Mouse (Mus musculus) liver, embryonic 13.5 days (tissue): ENCODE data around the gene Gm8138. TPM values are rescaled to one million over a fixed set of nuclear protein-coding genes. Genes with fewer than 3 reads are reported as not detected.
"Not testable (repeated sequence)": the region's sequence is repeated elsewhere in the genome, so short reads cannot be mapped to it uniquely, and the experiment has no call there.

Experiments used
- ATAC-seq: fragments of 200-750 bp; cut with Nextera tagmentation; 2 replicates; pipeline ENCODE4 v1.8.0; 2017; ENCODE audit warnings: low read depth, mild to moderate bottlenecking, moderate number of reproducible peaks, moderate library complexity
- DNase-seq: peaks from one replicate; pipeline ENCODE4 v3.0.0; 2022
- H3K27ac ChIP-seq: fragments of 300-500 bp; sonication (generic); 2 replicates; pipeline ENCODE4 v1.5.1; 2015; ENCODE audit warnings: moderate library complexity, mild to moderate bottlenecking, inconsistent platforms
- H3K27me3 ChIP-seq: fragments of 300-500 bp; sonication (generic); 2 replicates; pipeline ENCODE4 v1.6.1; 2015; ENCODE audit warnings: mild to moderate bottlenecking, inconsistent platforms
- H3K36me3 ChIP-seq: fragments of 300-500 bp; sonication (generic); 2 replicates; pipeline ENCODE4 v1.6.1; 2015; ENCODE audit warnings: mild to moderate bottlenecking, inconsistent platforms
- H3K4me1 ChIP-seq: fragments of 300-500 bp; sonication (generic); replicated peaks from 2 replicates; pipeline ENCODE4 v1.6.1; 2015; ENCODE audit warnings: inconsistent platforms
- H3K4me2 ChIP-seq: fragments of 300-500 bp; sonication (generic); 2 replicates; pipeline ENCODE4 v1.6.1; 2015; ENCODE audit warnings: inconsistent platforms, mild to moderate bottlenecking, moderate library complexity
- H3K4me3 ChIP-seq: fragments of 300-500 bp; sonication (generic); replicated peaks from 2 replicates; pipeline ENCODE4 v1.5.1; 2015; ENCODE audit warnings: mild to moderate bottlenecking, inconsistent platforms
- H3K9ac ChIP-seq: fragments of 300-500 bp; sonication (generic); 2 replicates; pipeline ENCODE4 v1.6.1; 2015; ENCODE audit warnings: mild to moderate bottlenecking, inconsistent platforms
- H3K9me3 ChIP-seq: fragments of 300-500 bp; sonication (generic); replicated peaks from 2 replicates; pipeline ENCODE4 v1.6.1; 2016; ENCODE audit warnings: inconsistent platforms
- WGBS: fragments of 180-500 bp; shearing (Covaris S2); methylation state at CpG from one replicate; pipeline ENCODE4 v1.1.7; 2015; ENCODE audit not compliant: insufficient replicate concordance; 5-methylcytosine and 5-hydroxymethylcytosine counted together
- polyA plus RNA-seq: library from polyadenylated mRNA; unstranded; fragments of >200 nt; fragmentation: Nextera tagmentation; extraction: Ambion mirVana; gene quantifications from 2 replicates; pipeline ENCODE4 v1.2.1, GENCODE M21; 2015

Gene Gm8138
- not detected in 2 replicates for polyA plus RNA-seq

DNA sequence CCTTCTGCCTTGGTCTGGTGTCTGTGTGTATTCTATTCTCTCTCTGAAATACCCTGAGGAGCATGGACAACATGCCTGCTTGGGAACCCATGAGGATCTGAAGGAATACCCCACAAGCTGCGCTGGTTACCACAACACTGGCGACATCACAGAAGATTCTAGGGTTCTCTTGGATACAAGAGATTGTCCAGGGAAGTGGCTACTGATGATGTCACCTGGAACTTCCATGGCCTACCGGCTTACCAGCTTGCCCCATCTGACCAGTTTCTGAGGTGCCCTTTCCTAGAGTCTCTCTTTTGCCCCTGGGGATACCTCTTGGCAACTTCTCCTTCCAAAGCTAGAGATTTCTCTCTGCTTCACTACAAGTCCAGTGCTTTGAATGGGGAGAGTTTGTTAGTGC lies at the start of gene Gm8138:
Gene Gm8138 (minus strand): TSS at position 101 of the 400 bp plus-strand sequence.
- H3K27me3 ChIP-seq, ATAC-seq, H3K9me3 ChIP-seq, H3K4me1 ChIP-seq, DNase-seq, H3K4me2 ChIP-seq, H3K4me3 ChIP-seq, H3K9ac ChIP-seq, H3K36me3 ChIP-seq, H3K27ac ChIP-seq: not testable (repeated sequence)
- no CpG with 5 or more reads among the region's 3 CpGs for WGBS

DNA sequence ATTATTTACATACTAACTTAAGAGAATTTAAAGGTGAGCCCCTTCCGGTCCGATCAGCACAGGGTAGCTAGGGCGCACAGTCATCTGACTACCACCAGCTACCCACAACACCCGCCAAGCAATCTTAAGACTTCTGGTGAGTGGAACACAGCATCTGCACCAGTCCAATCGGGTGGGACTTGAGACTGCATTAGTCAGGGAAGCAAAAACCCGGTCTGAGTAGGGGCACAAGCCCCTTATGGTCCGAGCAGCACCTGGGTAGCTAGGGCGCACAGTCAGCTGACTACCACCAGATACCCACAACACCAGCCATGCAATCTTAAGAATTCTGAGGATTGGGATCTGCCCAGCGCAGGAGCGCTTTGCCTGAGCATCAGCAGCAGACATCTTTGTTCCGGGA lies 54.4 kb downstream of the Gm8138 start:
- H3K4me2 ChIP-seq, DNase-seq, H3K9ac ChIP-seq, H3K27me3 ChIP-seq, H3K4me3 ChIP-seq, H3K9me3 ChIP-seq, ATAC-seq, H3K27ac ChIP-seq, H3K36me3 ChIP-seq, H3K4me1 ChIP-seq: not testable (repeated sequence)
- 60% methylated on average over 11 of the region's 11 CpGs for WGBS

Other genes with a start within 250 kb of the Gm8138 start
- gene Gm7233, start 236.5 kb downstream of the Gm8138 start, polyA plus RNA-seq, result not detected in 2 replicates
- gene Gm8122, start 181.0 kb downstream of the Gm8138 start, polyA plus RNA-seq, result not detected in 2 replicates
- gene Gm8126, start 157.7 kb downstream of the Gm8138 start, polyA plus RNA-seq, result not detected in 2 replicates
- gene Gm9732, start 141.3 kb downstream of the Gm8138 start, polyA plus RNA-seq, result not detected in 2 replicates
- gene Gm8127, start 122.5 kb downstream of the Gm8138 start, polyA plus RNA-seq, result not detected in 2 replicates
- not detected in 2 replicates for gene 1700001F09Rik, start 68.5 kb downstream of the Gm8138 start, polyA plus RNA-seq
- not detected in 2 replicates for gene Gm5799, start 127.2 kb upstream of the Gm8138 start, polyA plus RNA-seq
- not detected in 2 replicates for gene Gm17654, start 162.8 kb upstream of the Gm8138 start, polyA plus RNA-seq
- gene Gm10375, start 191.7 kb upstream of the Gm8138 start, polyA plus RNA-seq, result not detected in 2 replicates